Mouse (Mus musculus) adrenal gland, postnatal 25 days (tissue): ENCODE data around the gene Prss12. TPM values are rescaled to one million over a fixed set of nuclear protein-coding genes. Genes with fewer than 3 reads are reported as not detected.
"Not testable (repeated sequence)": the region's sequence is repeated elsewhere in the genome, so short reads cannot be mapped to it uniquely, and the experiment has no call there.

Source experiments
- DNase-seq: peaks from one replicate; pipeline ENCODE4 v3.0.0; 2021; ENCODE audit warnings: mixed read lengths
- total RNA-seq: library from RNA; stranded (reverse); gene quantifications from 2 replicates; pipeline ENCODE4 v1.2.3, GENCODE M21; 2021

Prss12 gene
- total RNA-seq, 1 experiment from 2014 or later, result 1.3 TPM

- DNase-seq, result no peak
These were observed 34.6 kb downstream of the Prss12 start for GRCm38 (mm10) chr3:123481266-123481665.

GRCm38 (mm10) chr3:123491814-123492213 is 45.1 kb downstream of the Prss12 start:
- DNase-seq, result no peak

GRCm38 (mm10) chr3:123493163-123493562 is 46.5 kb downstream of the Prss12 start:
- no peak for DNase-seq

GRCm38 (mm10) chr3:123495088-123495487 is 48.4 kb downstream of the Prss12 start:
- no peak for DNase-seq

GRCm38 (mm10) chr3:123498787-123499186 is 52.1 kb downstream of the Prss12 start:
- DNase-seq, result no peak

- not testable (repeated sequence) for DNase-seq
These were observed 55.1 kb downstream of the Prss12 start for GRCm38 (mm10) chr3:123501798-123502197.

GRCm38 (mm10) chr3:123503943-123504342 is 57.2 kb downstream of the Prss12 start:
- no peak for DNase-seq

GRCm38 (mm10) chr3:123504783-123505182 is 58.1 kb downstream of the Prss12 start:
- DNase-seq, result no peak

GRCm38 (mm10) chr3:123505778-123506667 is 59.3 kb downstream of the Prss12 start:
- no peak for DNase-seq

GRCm38 (mm10) chr3:123506699-123507662 is 60.3 kb downstream of the Prss12 start:
- no peak for DNase-seq

GRCm38 (mm10) chr3:123507663-123508055 is 60.9 kb downstream of the Prss12 start:
- DNase-seq, result no peak

- DNase-seq, result peak; percentile 98
These were observed 61.5 kb downstream of the Prss12 start for GRCm38 (mm10) chr3:123508056-123508674.

GRCm38 (mm10) chr3:123508675-123509376 is 62.1 kb downstream of the Prss12 start:
- no peak for DNase-seq

GRCm38 (mm10) chr3:123511818-123512217 is 65.1 kb downstream of the Prss12 start:
- no peak for DNase-seq

- no peak for DNase-seq
These were observed 68.2 kb downstream of the Prss12 start for GRCm38 (mm10) chr3:123514886-123515285.

- DNase-seq, result no peak
These were observed 69.1 kb downstream of the Prss12 start for GRCm38 (mm10) chr3:123515600-123516359.

GRCm38 (mm10) chr3:123516784-123517183 is 70.1 kb downstream of the Prss12 start:
- peak; percentile 27 for DNase-seq

GRCm38 (mm10) chr3:123526313-123527067 is 79.8 kb downstream of the Prss12 start:
- no peak for DNase-seq

GRCm38 (mm10) chr3:123527806-123528507 is 81.2 kb downstream of the Prss12 start:
- DNase-seq, result no peak
